Mouse (Mus musculus) right cerebral cortex, postnatal 25 days (tissue): Measurements from ENCODE around the gene Masp1.
A peak's percentile ranks its signal among the peaks of the same experiment; 100 is the strongest.

Experiments used
- DNase-seq: peaks from one replicate; pipeline ENCODE4 v3.0.0; 2022

The Masp1 gene

DNA sequence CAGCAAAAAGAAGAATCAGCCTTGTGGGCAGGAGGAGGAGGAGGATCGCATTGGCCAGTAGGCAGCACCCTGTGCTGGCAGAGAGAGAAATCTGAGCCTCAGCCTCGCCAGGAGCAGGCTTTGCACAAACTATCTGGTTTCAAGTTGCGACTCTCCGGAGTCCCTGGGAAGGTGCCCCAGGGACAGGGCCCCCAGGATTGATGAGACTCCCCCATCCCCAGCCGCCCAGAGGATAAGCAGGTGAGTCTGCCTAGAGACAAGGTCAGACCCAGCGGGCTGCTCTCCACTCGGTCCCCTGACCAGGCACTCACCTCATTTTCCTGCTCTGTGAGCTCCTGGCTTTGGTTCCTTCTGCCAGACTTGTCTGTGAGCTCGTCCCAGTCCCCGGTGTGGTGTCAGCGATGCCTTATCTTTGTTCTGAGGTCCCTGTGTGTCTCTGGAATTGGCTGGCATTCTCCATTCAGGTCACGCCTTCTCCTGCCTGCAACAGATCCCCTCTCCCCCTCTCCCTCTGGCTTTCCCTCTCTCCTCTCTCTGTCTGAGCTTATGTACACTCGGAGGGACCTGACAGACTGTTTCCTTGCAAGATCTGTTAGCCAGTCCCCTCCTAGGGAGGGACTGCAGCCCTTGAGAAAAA is at the start of gene Masp1, which contains the start of gene Rtp4:
Masp1 (minus strand) TSS at position 581 of the 637 bp plus-strand sequence.
Rtp4 (plus strand) TSS at position 57 of the 637 bp plus-strand sequence.
- peak; percentile 57 for DNase-seq

- DNase-seq, result no peak
Observed at GRCm38 (mm10) chr16:23568369-23568958, 47.8 kb upstream of the Masp1 start.

GRCm38 (mm10) chr16:23557669-23558068 is 37.1 kb upstream of the Masp1 start:
- DNase-seq, result no peak

- DNase-seq, result no peak
Observed at GRCm38 (mm10) chr16:23557195-23557594, 36.6 kb upstream of the Masp1 start.

- no peak for DNase-seq
Observed at GRCm38 (mm10) chr16:23554673-23555072, 34.1 kb upstream of the Masp1 start.

DNA sequence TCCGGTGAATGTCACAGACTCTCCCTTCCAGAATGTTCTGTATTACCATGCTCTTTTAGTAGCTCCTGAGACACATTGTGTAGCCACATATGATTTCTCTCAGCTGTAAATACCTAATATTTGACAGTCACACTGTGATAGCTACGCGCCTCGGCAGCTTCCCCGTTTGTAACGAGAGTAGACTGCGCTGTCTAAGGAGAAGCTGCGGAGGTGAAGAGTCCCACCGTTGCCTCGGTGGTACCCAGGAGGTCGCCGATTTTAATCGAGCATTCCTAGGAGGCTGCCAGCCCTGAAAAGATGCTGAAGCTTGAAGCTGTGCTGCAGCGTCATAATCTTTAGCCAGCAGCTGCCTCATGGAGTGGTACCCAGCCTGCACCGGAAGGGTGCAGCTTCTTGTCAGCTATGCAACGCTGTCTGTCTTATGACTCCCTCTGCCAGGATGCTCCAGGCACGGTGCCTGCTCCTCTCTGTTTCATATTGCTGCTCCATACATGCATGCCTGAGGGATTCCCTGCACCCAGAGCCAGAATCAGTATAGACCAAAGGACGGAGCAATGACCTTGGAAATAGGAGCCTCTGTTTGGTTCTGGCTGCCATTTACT is 30.5 kb upstream of the Masp1 start:
- no peak for DNase-seq

- DNase-seq, result peak; percentile 52
Observed at GRCm38 (mm10) chr16:23550346-23550980, 29.8 kb upstream of the Masp1 start.

GRCm38 (mm10) chr16:23547783-23548182 is 27.2 kb upstream of the Masp1 start:
- DNase-seq, result no peak

- no peak for DNase-seq
Observed at GRCm38 (mm10) chr16:23544361-23544760, 23.7 kb upstream of the Masp1 start.

DNA sequence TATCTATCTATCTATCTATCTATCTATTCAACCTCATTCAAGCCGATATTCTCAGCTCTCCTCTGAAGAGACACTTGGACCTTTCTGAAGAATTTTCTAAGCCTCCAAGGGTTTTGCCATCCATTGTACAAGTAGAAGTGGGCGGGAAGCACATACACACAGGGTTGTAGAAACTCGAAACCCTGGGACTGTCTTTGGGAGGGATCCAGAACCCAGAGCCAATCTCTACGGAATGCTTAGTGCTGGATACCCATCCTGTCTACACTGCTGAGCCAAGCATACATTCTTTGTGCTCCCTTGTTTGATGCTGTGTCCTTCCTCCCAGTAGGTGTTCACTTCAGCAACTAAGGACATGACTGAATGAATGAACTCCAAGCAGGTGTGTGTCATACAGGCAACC is 22.3 kb upstream of the Masp1 start:
- no peak for DNase-seq

DNA sequence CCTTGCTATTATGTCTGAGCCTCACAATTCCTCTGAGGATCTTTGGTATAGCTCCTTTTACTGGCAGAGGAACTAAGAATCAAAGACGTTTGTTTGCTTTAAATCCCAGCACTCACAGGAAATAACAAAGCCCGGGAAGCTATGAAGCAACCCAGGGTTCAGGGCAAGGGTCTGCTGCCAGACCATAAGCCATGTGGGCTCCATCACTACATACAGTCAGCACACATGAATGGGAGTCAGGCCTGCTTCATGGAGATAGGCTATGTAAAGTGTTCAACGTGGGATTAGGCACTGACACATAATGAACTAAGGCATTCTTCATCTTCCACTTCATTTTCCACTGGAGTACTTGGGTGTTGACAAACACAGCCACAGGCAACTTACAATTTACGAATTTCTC is 20.4 kb upstream of the Masp1 start:
- no peak for DNase-seq

- DNase-seq, result no peak
Observed at GRCm38 (mm10) chr16:23533707-23534106, 13.1 kb upstream of the Masp1 start.

DNA sequence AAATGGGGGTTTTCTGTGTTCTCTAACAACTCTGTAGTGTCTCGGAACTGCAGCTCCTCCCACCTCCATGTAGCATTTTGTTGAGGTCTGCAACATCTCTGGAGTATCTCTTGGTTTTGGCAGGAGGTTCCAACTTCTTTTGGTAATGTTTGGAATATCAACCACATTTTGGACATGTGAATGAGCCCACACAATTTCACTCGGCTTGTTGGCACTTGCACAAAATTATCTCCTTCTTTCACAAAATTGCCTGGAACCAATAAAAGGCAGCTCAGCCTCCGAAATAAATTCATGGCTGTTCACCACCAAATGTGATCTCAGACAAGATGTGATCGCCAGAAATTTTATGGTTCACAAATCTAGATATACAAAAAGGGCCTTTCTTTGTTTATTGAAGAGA is 8.6 kb upstream of the Masp1 start:
- DNase-seq, result no peak

DNA sequence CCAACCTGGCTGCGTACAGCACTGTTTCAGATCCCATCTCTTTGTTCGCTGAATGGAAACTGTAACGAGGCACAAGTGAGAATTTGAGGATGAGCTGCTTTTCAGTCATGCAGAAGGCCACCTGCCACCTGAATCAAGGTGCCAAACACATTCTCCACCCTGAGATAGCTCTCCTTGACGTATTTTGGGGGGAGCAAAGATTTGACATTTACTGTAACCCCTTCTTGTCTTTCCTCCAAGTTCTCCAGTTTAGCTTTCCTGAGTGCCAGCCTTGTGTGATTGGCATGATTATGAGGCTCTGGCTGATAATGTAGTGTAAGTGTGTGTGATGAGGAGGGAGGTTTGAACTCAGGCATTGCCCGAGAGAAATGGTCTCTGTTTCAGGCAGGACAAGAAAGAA is 1.5 kb upstream of the Masp1 start:
- no peak for DNase-seq

GRCm38 (mm10) chr16:23521092-23521491 is 477 bp upstream of the Masp1 start:
- DNase-seq, result no peak

DNA sequence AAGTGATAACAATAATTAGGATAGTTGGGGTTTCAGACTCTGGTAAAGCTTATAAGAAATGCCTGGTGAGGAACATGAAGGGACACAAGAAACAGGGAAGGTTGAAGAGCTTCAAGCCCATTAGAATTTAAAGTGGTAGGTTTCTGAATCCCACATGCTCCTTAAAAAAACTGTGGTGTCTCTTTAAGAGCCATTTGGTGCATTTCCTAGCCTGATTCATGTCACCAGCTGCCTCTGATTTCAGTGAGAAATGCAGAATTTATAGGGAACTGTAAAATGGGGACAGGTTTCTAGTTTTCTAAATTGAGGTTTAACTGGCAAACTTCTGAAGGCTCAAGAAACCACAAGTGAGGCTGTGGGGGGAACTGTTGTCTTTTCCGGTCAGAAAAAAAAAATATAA is 844 bp downstream of the Masp1 start:
- DNase-seq, result no peak

DNA sequence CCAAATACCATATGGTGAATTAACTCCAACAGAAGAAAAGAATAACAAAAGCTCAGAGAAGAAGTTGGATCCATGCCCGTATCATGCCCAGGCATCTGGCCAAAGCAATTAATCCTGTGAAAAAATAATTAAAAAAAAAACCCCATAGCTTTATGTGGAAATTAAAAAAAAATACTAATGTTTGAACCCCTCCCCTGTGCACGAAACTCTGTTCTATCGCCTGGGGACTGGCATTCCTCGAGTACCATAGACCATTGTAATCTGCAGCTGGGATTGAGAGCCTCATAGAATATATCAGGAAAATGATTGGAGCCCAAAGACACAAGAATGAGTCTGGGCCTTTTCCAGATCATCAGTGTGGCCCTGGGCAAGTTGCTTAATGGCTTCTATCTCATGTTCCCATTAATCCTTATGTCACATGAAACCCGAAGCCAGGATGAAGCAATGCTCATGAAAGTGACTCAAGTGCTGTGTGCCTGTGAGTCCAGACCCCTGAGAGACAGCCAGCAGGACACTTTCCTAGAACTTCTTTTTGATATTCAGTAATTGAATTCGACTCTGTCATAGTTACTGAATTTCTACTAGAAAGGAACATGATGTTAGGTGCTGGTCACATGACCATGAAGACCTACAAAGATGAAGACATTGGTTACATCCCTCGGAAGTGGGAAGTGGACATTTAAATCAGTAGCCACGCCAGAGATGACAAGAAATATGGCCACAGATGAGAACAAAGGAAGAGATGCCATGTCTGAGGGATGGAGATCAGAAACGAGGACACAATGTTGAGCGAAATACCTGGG is 1.8 kb downstream of the Masp1 start:
- no peak for DNase-seq

GRCm38 (mm10) chr16:23517754-23518566 is 2.7 kb downstream of the Masp1 start:
- no peak for DNase-seq

DNA sequence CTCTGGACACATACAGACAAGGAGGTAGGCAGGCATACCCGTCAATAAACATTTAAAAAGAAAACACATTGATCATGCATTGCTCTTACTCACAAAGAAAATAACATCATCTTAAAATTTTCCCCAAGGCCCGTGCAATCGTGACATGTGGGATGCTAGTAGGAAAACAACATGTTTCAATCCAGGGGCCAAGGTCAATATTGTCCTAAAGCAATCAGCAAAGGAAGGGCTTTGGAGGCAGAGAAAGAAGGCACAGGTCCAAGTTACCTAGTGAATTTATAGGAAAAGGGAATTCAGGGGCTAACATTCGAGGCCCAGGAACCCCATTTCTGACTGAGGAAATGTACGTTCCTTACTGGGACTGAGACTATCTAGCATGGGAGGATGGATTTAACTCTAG is 3.4 kb downstream of the Masp1 start:
- no peak for DNase-seq

DNA sequence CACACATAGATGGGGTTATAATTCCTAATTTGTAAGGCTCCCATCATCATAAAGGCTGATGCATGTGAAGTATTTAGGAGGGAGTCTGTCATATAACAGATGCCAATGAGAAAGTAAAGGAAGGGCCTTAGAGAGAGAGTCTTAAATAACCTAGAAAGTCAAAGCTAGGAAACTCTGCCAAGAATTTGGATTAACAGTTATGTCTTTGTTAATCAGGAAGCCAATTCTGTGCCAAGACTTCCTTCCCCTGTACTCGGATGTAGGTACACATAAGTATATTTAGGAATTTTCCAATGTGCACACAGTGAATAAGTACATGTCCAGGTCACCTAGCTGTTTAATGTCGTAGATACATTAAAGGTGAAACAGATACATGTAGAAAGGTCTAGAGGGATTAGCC is 4.0 kb downstream of the Masp1 start:
- DNase-seq, result no peak

GRCm38 (mm10) chr16:23515766-23516165 is 4.8 kb downstream of the Masp1 start:
- DNase-seq, result no peak

DNA sequence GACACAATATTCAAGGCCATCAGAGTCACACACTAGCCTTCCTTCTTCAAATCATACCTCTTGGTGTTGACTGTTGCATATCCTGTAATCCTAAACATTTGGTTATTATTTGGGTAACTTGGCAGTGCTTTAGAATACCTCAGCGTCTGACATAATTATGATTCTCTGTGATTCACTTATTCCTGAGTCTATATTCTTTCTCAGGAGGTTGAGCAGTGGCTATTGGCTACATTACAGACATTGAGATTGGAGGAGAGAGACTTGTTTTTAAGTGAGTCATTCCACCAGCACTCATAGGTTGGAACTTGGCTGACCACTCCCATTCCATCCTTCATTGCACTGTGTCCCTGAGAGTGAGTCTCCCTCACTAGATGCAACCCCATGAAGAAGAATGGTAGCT is 7.2 kb downstream of the Masp1 start:
- no peak for DNase-seq
